Mouse (Mus musculus): ENCODE data around the gene Cyb5rl.
"Not testable (repeated sequence)": the region's sequence is repeated elsewhere in the genome, so short reads cannot be mapped to it uniquely, and the experiment has no call there.

Gene Cyb5rl

DNA sequence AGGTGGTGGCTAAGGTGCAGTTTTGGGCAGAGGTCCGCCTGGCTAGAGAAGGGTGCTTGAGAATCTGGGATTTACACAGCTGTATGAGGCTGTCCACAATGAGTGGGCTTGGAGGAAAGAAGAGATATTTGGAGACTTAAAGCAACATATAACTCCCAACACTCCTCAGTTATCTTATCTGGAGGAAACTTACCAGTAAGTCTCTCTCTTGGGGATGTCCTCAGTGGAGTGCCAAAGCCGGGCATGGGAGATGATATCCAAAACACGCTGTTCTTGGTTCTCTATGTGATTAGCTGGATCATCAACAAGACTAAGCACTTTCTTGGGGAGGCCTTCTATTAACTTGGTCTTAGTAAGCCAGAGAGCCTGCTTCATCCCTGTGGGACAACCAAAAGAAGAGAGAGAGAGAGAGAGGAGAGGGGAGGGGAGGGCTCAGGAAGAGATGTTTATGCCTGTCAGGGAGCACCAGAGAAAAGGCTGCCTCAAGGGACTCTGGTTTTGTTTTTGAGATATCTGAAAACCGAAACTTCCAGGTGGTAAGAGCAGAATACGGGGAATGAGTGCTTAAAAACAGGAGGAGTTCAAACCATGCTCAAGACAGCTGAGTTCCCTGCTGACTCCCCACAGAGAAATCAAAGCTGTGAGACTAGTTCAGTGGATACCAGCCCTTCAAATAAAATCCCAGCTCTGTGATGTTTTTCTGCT, 2.2 kb upstream of the Cyb5rl start:
- DNase-seq, result no peak

DNA sequence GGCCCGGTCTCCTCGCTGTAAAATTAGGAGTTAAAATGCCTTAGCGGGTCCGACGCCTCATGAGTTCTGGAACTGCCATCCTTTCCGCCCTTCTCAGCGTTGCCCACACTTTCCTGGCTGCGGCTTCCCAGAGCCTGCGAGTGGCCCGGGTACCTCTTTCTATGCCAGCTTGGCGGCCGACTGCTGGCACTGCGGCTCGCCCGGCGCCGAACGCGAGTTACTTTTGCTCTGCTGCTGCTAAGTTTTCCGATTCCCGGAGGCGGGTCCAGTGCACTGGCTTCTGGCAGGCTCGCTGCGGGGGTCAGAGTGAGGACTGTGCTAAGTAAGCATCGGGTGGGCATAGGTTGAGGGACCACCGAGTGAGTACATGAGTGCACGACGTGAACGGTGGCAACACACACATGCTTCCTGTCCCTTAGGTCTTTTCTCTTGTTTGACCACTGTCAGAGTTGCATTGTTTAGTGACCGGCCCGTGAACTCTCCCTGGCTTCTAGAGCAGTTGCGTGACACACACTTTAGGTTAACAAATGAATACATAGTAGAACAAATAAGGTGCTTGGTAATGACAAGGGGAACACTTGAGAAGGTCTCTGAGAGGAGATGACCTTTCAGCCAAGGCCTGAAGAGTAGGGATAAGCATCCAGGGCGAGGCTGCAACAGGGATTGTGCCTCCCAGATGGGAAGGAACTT, 508 bp downstream of the Cyb5rl start:
- no peak for DNase-seq

DNA sequence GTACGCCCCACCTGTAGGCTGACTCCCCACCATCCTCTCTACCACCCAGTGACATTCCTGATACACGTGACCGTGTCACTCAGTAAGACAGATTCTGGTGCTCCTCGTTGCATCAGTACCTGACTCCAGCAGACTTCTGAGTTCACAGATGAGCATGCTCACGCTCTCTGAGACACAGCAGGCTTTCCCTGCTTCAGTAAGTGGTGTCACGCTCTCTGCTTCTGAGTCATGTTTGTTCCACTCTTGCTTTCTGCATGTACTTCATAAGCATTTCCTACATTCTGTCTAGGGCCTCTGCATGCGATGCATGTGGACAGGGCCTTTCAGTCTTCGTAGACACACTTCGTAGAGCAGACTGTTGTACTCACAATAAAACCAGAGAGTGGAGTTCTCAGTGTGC, 5.6 kb downstream of the Cyb5rl start:
- DNase-seq, result no peak

DNA sequence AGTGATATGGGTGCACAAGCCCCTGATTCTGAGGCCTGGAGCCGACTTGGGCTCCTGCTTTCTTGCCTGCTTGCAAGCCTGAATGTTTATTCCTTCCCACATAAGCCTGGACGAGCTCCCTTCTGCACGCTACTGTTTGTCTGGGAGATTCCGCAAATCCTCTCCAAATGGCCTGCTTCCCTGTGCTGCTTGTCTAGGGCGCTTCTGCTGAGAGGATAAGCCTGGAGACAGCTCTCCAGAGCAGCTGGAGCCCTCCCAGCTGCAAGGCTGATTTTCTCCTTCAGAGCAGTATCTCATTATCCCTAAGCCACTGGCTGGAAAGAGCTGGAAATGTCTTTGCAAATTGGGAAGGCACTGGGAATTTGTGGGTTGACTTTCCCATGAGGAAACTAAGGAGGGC, 8.7 kb downstream of the Cyb5rl start:
- peak; percentile 32 for DNase-seq

DNA sequence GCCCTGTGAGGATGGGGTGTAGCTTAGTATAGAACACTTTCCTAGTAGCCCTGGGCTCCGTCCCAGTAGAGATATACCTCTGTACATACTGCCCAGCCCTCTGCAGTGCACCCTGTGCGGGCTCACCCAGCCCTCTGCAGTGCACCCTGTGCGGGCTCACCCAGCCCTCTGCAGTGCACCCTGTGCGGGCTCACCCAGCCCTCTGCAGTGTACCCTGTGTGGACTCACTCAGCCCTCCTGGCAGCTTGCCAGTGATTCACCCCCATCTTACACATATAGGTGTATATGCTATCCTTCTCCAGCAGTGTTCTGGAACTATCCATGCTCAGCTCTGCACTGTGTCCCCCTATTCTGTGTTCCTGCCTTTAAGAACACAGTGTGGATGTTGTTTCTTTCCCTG, 12.1 kb downstream of the Cyb5rl start:
- DNase-seq, result no peak

DNA sequence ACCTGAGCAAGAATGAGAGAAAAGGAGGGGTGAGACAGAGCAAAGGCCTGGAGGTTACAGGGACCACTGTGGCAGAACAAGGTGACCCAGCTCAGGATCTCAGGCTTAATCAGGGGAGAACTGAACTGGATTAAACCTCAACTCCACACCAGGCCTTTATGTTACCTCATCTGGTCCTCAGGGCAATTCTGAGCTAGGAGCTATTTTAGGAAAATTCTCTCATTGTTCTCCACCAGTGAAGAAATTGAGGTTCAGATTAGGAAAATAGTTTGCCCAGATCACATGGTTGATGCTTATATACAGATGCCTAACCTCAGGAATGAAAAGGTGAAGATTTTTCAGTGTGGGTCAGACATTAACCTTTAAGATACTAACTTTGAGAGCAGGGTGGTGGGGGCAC, 12.9 kb downstream of the Cyb5rl start:
- DNase-seq, result no peak

DNA sequence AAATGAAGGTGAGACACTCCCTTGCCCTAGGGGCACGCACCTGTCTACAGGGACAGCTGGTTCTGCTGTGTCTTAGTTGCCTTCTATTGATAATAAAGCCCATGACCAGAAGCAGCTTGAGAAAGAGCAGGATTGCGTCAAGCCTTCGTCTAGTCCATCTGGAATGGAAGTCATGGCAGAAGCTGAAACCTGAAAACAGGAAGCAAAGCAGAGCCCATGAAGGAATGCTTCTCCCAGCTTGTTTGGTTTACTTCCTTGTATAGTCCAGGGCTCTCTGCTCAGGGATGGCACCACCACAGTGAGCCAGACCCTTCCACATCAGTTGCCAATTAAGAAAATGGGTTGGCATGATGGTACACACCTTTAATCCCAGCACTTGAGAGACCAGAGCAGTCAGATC, 15.4 kb downstream of the Cyb5rl start:
- peak; percentile 14 for DNase-seq

DNA sequence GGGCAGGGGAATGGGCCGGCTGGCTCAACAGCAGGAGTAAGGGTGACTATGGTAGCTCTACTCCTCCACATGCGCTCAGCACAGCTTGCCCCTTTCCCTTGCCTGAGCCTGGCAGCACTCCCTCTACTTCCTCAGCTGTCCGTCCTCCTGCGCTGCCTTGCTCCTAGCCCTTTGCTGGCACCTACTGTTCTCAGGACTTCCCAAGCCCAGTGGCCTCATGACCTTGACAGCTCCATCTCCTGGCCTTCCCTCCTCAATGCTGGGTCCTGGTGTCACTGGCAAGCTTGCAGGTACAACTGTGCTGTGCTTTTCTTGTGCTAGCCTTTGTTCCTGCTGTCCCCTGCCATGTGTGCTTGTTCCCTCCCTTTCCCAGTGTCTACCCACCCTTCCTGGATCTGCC, 16.3 kb downstream of the Cyb5rl start:
- no peak for DNase-seq

DNA sequence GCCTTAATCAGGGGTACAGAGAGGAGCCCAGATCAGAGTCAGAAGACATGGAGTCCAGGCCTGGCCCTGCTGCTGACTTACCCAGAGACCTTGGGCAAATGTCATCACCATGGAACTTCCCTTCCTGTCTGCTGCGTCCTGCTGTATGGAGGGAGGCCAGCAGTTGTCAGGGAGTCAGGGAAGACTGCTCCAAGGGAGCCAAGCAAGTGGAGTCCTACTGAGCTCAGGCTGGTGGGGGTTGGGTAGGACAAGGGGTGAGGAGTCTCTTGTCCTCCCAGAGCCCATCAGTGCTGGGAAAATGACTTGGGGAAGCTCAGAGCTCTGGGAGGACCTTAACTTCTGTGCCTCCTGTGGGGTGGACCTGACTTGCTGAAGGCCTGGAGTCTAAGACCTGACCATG, 17.6 kb downstream of the Cyb5rl start:
- no peak for DNase-seq

DNA sequence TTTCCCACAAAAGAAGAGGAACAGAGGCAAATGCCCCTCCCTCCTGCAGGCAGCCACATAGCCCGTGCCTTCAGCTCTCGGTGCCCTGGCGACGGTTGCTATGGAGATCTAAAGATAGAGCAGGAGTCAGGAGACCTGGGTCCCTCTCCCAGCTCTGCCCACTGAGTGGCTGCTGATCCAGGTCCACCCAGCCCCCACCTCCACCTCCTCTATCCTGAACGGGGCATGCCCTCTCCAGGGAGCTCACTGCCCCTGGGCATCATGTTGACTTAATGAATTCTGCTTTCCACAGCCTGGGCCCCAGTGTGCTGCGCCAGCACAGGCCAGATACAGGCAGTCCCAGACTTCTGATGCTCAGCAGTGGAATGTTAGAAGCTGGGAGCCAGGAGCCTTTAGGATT, 18.1 kb downstream of the Cyb5rl start:
- DNase-seq, result peak; percentile 92

DNA sequence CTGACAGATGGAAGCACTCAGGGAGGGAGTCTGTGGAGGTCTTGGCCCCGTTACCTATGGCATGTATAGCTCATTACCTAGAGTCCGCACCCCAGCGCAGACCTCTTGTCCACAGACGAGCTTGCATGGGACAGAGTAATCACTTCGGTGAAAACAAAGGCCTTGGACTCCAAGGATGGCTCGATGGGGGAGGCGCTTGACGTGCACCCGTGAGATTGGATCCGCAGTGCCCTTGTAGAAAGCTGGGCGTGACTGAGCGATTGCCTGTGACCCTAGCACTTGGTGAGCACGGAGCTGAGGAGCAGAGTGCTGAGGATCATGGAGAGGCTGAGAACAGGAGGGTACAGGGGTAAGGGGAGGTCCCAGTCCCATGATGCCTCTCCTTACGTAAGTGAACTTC, 24.9 kb downstream of the Cyb5rl start:
- DNase-seq, result no peak

DNA sequence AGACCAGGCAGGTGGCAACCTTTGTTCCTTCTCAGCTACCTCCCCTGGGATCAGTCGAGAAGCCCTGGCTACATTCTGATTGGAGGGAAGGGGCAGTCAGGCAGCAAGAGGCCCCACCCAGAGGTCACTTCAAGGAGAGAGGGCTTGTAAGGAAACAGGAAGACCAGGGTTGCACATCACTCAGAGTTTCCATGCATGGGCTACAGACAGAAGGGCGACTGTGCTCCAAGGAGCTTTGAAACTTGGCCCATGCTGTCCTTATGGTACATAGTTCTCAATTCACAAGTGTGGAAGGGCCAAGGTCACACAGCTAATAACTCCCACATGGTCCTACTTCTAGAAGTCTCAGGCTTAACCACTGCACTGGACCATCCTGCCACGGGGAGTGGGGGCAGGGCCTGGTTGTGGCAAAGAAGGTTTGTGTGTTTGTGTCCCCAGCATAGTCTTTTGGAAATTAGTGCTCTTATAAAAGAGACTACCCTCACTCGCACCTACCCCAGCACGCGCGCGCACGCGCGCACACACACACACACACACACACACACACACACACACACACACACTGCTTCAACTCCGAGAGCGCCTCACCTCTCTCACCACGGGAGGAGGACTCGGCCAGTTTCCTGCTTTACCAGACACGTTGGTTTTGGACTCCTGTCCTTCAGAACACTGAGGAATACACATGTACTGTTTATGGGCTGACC, 27.8 kb downstream of the Cyb5rl start:
- no peak for DNase-seq

DNA sequence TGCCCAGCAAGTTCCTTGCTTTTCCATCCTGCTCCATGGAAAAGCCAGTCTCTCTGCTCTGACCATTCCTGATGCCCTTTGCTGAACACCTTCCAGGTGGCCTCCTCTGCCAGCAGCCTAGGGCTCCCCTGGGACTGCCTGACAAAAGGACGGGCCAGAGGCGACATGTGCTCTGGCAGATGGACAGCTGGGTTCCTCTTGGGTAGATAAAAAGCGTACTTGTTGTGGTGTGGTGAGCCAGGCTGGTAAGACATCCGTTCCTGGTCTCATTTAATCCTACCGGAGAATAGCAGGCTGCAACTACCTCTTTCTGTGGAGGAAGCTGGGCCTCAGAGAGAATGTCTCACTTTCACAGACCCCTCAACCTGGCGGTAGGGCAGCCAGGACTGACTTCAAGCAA, 29.3 kb downstream of the Cyb5rl start:
- DNase-seq, result no peak

DNA sequence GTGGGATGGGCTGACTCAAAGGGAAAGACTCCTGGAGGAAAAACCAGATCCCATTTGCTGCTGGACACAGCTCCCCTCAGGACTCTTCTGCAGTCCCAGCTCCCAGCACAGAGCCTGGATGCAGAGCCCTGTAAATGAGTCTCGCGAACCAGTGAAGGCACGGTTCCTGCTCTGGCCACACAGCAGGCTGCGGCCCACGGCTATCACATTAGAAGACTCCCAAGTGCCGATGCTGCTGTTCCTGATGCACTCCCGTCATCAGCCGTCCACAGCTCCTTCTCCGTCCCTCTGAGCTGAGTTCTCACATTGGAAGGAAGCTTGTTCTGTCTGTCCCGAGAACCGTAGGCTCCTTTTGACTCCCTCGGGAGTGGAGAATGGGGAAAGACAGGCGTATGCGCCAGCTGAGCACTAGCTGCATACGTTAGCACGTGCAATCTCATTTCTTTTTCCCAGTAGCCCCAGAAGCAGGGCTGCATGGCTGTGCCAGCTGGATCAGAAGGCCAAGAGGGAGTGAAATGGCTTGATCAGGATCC, 30.1 kb downstream of the Cyb5rl start, which contains the start of gene Cdcp2:
TSS of gene Cdcp2 (plus strand) at position 51 of the 533 bp plus-strand sequence.
- no peak for DNase-seq

DNA sequence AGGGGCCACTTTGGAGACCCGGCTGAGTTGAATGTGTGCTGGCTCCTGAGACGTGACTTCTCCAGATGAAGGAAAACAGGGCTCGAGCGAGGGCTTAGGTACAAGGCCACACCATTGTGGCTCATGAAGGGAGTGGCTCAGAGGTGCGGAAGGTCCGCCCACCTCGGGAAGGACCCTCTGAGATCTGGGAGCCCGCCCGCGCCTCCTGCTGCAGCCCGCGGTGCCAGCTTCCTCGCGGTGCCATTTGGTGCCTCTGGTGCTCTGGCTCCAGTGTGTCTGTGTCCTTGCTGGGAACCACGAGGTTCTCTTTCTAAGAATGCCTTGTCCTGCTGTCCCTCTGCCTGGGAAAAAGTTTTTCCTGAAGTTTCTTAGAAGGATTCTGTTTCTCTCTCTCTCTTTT, 31.1 kb downstream of the Cyb5rl start:
- no peak for DNase-seq

DNA sequence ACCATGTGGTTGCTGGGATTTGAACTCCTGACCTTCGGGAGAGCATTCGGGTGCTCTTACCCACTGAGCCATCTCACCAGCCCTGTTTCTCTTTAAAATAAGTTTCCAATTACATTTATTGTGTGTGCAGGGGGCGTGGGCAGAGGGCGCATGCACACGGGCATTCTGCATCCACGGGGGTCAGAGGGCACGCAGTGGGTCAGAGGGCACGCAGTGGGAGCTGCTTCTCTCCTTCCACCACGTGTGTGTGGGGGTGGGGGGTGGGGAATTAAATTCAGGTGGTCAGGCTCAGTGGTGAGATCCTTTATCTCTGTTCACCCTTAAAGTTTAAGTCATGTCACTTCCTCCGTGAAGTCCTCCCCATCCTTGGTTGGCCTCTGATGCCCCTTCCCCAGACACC, 31.6 kb downstream of the Cyb5rl start:
- DNase-seq, result no peak

DNA sequence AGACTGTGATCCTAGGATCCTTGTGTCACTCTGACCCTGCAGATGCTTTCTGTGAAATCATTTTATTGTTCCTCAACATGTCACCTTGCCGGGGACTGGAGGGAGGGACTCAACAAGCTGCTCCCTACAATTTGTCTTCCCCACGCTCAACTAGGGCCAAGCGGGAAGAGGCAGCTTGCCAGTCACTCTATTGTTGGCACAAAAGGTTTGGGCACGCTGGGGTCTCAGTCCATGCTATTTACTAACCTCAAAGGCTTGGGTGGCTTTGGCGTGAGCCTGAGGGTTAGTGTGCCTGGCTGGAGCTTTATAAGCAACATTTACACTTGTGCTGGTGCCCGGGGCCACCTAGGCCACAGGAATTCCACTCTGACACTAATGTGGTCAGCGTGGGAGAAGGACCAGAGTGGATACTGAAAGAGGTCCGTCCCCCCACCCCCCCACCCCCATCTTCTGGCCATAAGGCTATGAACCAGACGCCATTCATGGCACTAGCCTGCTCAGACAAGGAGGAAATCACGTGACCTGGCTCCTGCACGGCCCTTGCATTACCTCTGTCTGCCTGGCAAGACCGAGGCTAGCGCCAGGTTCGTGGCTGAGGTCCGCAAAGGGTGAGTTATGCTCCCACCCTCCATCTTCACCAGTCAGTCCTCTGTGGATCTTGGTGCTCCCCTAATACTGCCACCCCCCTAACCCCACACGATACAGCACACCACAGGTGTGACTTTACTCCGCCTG, 32.2 kb downstream of the Cyb5rl start:
- DNase-seq, result no peak

DNA sequence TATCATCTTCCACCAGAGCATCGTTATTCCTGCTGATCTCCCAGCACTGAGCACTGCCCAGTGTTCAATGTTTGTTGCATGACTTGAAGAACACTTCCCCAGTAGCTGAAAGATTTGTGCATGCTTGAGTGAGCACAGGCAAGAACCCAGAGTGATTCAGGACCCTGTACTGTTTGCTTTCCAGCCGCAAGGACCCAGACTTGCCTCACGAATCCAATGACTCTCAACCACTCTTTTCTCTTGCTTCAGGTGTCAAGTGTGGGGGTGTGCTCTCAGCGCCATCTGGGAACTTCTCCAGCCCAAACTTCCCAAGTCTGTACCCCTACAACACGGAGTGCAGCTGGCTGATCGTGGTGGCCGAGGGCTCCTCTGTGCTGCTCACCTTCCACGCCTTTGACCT, 35.4 kb downstream of the Cyb5rl start:
- no peak for DNase-seq

DNA sequence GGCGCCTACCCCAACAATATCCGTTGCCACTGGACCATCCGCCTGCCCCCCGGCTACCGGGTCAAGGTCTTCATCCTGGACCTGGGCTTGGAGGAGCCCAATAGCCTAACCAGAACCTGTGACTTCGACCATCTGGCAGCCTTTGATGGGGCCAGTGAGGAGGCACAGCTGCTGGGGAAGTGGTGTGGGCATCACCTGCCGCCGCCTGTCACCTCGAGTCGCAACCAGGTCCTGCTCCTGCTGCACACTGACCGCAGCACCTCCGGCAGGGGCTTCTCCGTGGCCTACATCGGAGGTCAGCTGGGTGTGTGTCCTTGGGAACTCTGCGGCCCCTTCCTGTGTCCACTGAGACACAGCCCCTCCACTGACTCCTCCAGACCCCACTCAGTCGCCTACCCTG, 40.0 kb downstream of the Cyb5rl start:
- no peak for DNase-seq

DNA sequence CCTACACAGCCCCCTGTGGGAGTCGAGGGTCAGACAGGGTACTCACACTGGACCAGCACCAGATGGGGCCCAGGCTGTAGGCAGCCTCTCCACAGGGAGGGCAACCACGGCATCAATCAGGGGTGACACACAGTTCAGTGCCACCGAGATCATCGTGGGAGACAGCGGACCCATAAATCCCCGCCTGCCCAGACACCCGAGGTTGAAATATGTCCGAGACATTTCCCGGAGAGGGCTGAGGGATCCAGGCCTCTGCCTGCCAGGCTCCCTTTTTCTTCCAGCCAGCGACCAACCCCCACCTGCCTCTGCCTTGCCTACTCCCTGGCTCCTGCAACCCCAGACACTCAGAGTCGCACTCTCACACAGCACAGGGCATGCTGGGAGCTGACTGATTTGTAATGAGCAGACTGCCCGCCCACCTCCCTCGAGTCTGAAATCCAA, 41.5 kb downstream of the Cyb5rl start:
- peak; percentile 37 for DNase-seq

DNA sequence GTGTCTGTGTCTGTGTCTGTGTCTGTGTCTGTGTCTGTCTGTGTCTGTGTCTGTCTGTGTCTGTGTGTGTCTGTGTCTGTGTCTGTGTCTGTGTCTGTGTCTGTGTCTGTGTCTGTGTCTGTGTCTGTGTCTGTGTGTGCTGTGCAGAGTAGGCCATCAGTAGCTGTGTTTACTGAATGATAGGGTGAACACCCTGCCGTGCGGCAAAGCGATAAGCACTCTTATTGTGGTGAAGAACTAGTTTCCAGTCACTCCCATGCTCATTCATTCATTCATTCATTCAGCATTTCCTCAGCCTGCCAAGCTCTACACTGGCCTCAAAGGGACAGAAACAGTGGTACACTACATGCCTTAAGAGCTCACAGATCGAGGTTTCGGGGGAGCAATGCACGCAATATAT, 42.4 kb downstream of the Cyb5rl start:
- DNase-seq, result not testable (repeated sequence)

DNA sequence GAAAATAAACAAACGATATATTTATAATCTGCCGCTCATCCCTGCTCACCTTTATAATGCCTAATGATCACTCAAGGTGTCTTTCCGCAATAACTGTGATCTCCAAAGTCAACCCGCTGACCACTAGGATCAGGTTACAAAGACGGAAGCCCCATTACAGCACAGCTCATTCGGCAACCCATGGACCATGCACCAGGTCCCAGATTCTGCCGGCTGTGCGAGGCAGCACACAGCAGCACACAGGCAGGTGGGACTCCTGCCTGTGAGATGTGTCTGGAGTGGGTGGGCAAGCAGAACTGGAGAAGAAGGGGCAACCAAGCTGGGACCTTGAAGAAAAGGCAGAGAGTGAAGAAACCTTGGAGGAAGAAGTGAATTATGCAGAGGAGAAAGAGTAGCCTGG, 47.5 kb downstream of the Cyb5rl start:
- DNase-seq, result no peak

DNA sequence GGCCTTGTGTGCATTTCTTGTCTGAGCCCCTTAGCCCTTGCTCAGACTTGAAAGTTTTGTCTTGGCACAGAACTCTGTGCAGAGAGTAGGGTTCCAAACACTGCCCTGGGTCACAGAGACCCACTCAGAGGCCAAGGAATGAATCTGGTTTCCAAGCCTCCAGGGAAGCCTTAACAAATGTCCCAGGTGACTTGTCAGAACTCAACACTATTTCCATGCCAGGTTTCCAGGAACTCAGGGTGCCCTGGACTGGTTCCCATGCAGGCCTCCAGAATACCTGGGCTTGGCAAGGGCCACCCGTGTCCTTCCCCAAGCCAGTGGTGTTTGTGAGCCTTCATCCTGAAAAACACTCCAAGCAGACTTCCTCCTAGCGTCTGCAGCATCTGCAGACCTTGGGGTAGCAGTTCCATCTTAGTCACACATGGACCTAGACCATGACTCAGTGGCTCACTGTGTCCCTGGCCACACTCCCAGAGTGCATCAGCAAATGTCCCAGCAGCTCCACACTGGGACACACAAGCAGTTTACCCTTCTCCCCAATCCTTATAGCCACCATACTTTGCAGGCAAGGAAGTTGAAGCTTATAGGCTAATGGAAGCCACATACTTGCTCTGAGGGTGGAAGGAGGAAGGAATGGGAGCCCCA, 51.1 kb downstream of the Cyb5rl start:
- DNase-seq, result no peak

Measured in layer of hippocampus, adult 9-11 months (tissue).